8 mouse cellular contexts compared by ENCODE assay signal in genomic region chr5:137286655-137287031, GRCm38 (mm10). TPM values are rescaled to one million over a fixed set of nuclear protein-coding genes. Genes with fewer than 3 reads are reported as not detected.
DNase-seq lines count a peak whose midpoint lies in the region; ATAC-seq and TF ChIP-seq lines count a peak whose summit lies in the region.

No protein-coding gene starts in this region.

- intact Hi-C loops in left cerebral cortex, adult 2 months (cut with DNase I): loop anchor here (1.0 to 5.0 kb wide), 3 partner anchors 155 to 221 kb away; no protein-coding TSS in a partner anchor

- peak; percentile 83 for ATAC-seq in hindbrain, embryonic 13.5 days (ENCODE audit: low FRiP score)

- peak; percentile 67 for TF ChIP-seq CTCF in left cerebral cortex, adult 2 months (IDR thresholded peaks at IDR 0.05)

- peak; percentile 97 for DNase-seq in MN1 (ENCODE audit: low spot score)
- DNase-seq in cerebellum, postnatal 14 days: peak; percentile 96 to 98
- DNase-seq in frontal cortex, postnatal 14 days (ENCODE audit: low spot score in 2 of 2): peak; percentile 74 to 85
- peak; percentile 87 to 91 for DNase-seq in left cerebral cortex, adult 2 months (ENCODE audit: extremely low spot score in 1 of 2, low spot score in 2 of 2)
- DNase-seq in right cerebral cortex, adult 2 months (ENCODE audit: low spot score in 2 of 2): peak; percentile 90 to 95
- DNase-seq in urinary bladder, postnatal 10 days (ENCODE audit: low spot score): peak; percentile 71

- peak overlapping the region; percentile 89 for H3K4me2 ChIP-seq in hindbrain, embryonic 13.5 days

- no peaks in the 10 kb centered on the region for H3K36me3 ChIP-seq in hindbrain, embryonic 13.5 days
- peaks cover 26% of the 10 kb centered on the region for H3K36me3 ChIP-seq in megakaryocyte, embryonic 14.5 days (replicated peaks; ENCODE audit: low read length)

- peaks cover 41% of the 10 kb centered on the region for H3K27me3 ChIP-seq in hindbrain, embryonic 13.5 days
- H3K27me3 ChIP-seq in megakaryocyte, embryonic 14.5 days (replicated peaks): no peaks in the 10 kb centered on the region

- H3K4me1 ChIP-seq in hindbrain, embryonic 13.5 days (replicated peaks): peaks cover 42% of the 10 kb centered on the region
- peaks cover 63% of the 10 kb centered on the region for H3K4me1 ChIP-seq in megakaryocyte, embryonic 14.5 days

- peak overlapping the region; percentile 78; the same call in 1 of the 2 replicates for H3K27ac ChIP-seq in hindbrain, embryonic 13.5 days
- peak overlapping the region; percentile 91 for H3K27ac ChIP-seq in left cerebral cortex, adult 2 months

- H3K9me3 ChIP-seq in hindbrain, embryonic 13.5 days: no peaks in the 10 kb centered on the region
- H3K9me3 ChIP-seq in megakaryocyte, embryonic 14.5 days: peaks cover 14% of the 10 kb centered on the region

- peak overlapping the region; percentile 49 for H3K4me3 ChIP-seq in hindbrain, embryonic 13.5 days
- peak overlapping the region; percentile 62 for H3K4me3 ChIP-seq in left cerebral cortex, adult 2 months
- peak overlapping the region; percentile 95 for H3K4me3 ChIP-seq in megakaryocyte, embryonic 14.5 days (replicated peaks)

- H3K9ac ChIP-seq in hindbrain, embryonic 13.5 days: peak overlapping the region; percentile 81

- under 1% methylated on average over 14 of the region's 16 CpGs for WGBS in hindbrain, embryonic 13.5 days

RNA-seq across cellular contexts. Expression of gene Ache, which starts 0.7 kb away (rescaled TPM):
- 22.2 and 23.8 TPM in 2 replicates for polyA plus RNA-seq in hindbrain, embryonic 13.5 days (2015; fragmentation: Nextera tagmentation; extraction: Ambion mirVana)
- 10 to 100 TPM; 53.8 to 62.9 TPM for total RNA-seq in left cerebral cortex, adult 2 months (2021)
- 206 and 642 TPM in 2 replicates for polyA plus RNA-seq in megakaryocyte, embryonic 14.5 days (2012; ENCODE audit: insufficient read depth, low replicate concordance)

RNA-seq across cellular contexts. Expression of gene Ufsp1, which starts 7.8 kb away (rescaled TPM):
- polyA plus RNA-seq in hindbrain, embryonic 13.5 days (2015; fragmentation: Nextera tagmentation; extraction: Ambion mirVana): 12.9 and 14.1 TPM in 2 replicates
- 10 to 100 TPM; 11.6 to 14.4 TPM for total RNA-seq in left cerebral cortex, adult 2 months (2021)
- polyA plus RNA-seq in megakaryocyte, embryonic 14.5 days (2012; ENCODE audit: insufficient read depth, low replicate concordance): 278 and 294 TPM in 2 replicates

RNA-seq across cellular contexts. Expression of gene Srrt, which starts 20.8 kb away (rescaled TPM):
- 105 and 113 TPM in 2 replicates for polyA plus RNA-seq in hindbrain, embryonic 13.5 days (2015; fragmentation: Nextera tagmentation; extraction: Ambion mirVana)
- total RNA-seq in left cerebral cortex, adult 2 months (2021): 100 to 1,000 TPM; 202 to 221 TPM
- polyA plus RNA-seq in megakaryocyte, embryonic 14.5 days (2012; ENCODE audit: insufficient read depth, low replicate concordance): 163 and 271 TPM in 2 replicates

RNA-seq across cellular contexts. Expression of gene Trip6, which starts 27.6 kb away (rescaled TPM):
- 19.2 and 20.0 TPM in 2 replicates for polyA plus RNA-seq in hindbrain, embryonic 13.5 days (2015; fragmentation: Nextera tagmentation; extraction: Ambion mirVana)
- total RNA-seq in left cerebral cortex, adult 2 months (2021): 1 to 10 TPM; 4.5 to 6.5 TPM
- 35.0 and 68.0 TPM in 2 replicates for polyA plus RNA-seq in megakaryocyte, embryonic 14.5 days (2012; ENCODE audit: insufficient read depth, low replicate concordance)

RNA-seq across cellular contexts. Expression of gene Slc12a9, which starts 46.8 kb away (rescaled TPM):
- polyA plus RNA-seq in hindbrain, embryonic 13.5 days (2015; fragmentation: Nextera tagmentation; extraction: Ambion mirVana): 25.8 and 27.4 TPM in 2 replicates
- total RNA-seq in left cerebral cortex, adult 2 months (2021): 10 to 100 TPM; 22.8 to 25.1 TPM
- 2.5 and 6.4 TPM in 2 replicates for polyA plus RNA-seq in megakaryocyte, embryonic 14.5 days (2012; ENCODE audit: insufficient read depth, low replicate concordance)

Comparison
In these comparisons a context has a peak if more than half of its experiments do, and no peak if none do; other contexts are left out.
1. Peak in every context shown above with its lines: DNase-seq, ATAC-seq, H3K4me3 ChIP-seq and H3K27ac ChIP-seq.
2. RNA of gene Ufsp1, which starts 7.8 kb away (polyA plus RNA-seq): 278 to 294 TPM in megakaryocyte, embryonic 14.5 days; 12.9 to 14.1 TPM in hindbrain, embryonic 13.5 days; every median in the first group is over 10 times any median in the second.